Comparison of ENCODE assay signal across 9 mouse cellular contexts in the genomic region with DNA sequence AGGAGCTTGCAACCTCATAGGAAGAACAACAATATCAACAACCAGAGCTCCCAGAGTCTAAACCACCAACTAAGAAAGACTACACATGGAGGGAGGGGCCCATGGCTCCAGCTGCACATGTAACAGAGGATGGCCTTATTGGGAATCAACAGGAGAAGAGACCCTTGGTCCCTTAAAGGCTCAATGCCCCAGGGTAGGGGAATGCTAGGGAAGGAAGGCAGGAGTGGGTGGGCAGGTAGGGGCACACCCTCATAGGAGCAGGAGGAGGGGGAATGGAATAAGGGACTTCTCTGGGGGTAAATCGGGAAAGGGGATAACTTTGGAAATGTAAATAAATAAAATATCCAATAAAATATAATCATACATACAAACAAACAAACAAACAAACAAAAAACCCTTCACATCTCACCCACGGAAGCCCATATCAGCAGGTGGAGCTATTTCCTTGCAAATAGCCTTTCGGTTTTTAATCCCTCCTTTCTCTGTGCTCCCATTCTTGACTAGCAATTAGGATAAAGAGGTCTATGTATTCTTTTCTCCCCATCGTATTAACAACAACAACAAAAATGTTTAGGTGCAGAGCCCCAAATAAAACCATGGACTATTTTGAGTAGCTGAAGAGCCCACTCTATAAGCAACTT. TPM values are rescaled to one million over a fixed set of nuclear protein-coding genes. Genes with fewer than 3 reads are reported as not detected.
DNase-seq lines count a peak whose midpoint lies in the region; ATAC-seq and TF ChIP-seq lines count a peak whose summit lies in the region.
"Had no signal": no experiment of that assay in that cellular context is flagged by ENCODE, and none has a peak within 500 bp of the region (broad histone marks: within the 10 kb centered on the region; RNA-seq: fewer than 3 reads in every experiment).

No protein-coding gene starts in this region.

- H3K27me3 ChIP-seq in liver, postnatal 0 days (ENCODE audit: insufficient read depth, low read length) = no peaks in the 10 kb centered on the region
- H3K27me3 ChIP-seq in lung, postnatal 0 days (replicated peaks; ENCODE audit: insufficient read depth, low read length) = no peaks in the 10 kb centered on the region
- H3K27me3 ChIP-seq: liver, embryonic 13.5 days had no signal

- no peaks in the 10 kb centered on the region for H3K36me3 ChIP-seq in liver, postnatal 0 days (replicated peaks; ENCODE audit: insufficient read depth, low read length)
- no peaks in the 10 kb centered on the region for H3K36me3 ChIP-seq in lung, postnatal 0 days (ENCODE audit: insufficient read depth, low read length)
- H3K36me3 ChIP-seq: liver, embryonic 13.5 days had no signal

- TF ChIP-seq CTCF in liver, postnatal 0 days (IDR thresholded peaks at IDR 0.05; ENCODE audit: low read depth) = peak; percentile 59
- TF ChIP-seq CTCF in lung, postnatal 0 days (IDR thresholded peaks at IDR 0.05) = peak; percentile 76

- H3K4me2 ChIP-seq in liver, postnatal 0 days (ENCODE audit: low read depth, low read length) = no peak overlapping the region
- H3K4me2 ChIP-seq in lung, postnatal 0 days (replicated peaks; ENCODE audit: low read depth, low read length) = no peak overlapping the region
- H3K4me2 ChIP-seq: liver, embryonic 13.5 days had no signal

- no peak for ATAC-seq in liver, postnatal 0 days
- no peak for ATAC-seq in lung, postnatal 0 days

- no peaks in the 10 kb centered on the region for H3K4me1 ChIP-seq in liver, postnatal 0 days (ENCODE audit: insufficient read depth)
- no peaks in the 10 kb centered on the region for H3K4me1 ChIP-seq in lung, postnatal 0 days (ENCODE audit: insufficient read depth, low read depth, low read length)
- H3K4me1 ChIP-seq: liver, embryonic 13.5 days had no signal

- peak; percentile 46 for DNase-seq in adrenal gland, postnatal 10 days
- DNase-seq in adrenal gland, postnatal 4 days (ENCODE audit: low spot score in 2 of 2) = no peak
- no peak for DNase-seq in liver, postnatal 0 days
- DNase-seq in liver = no peak
- peak; percentile 59 to 76 for DNase-seq in heart, postnatal 10 days
- DNase-seq in lung, postnatal 0 days (ENCODE audit: low spot score) = peak; percentile 53
- DNase-seq in frontal cortex, postnatal 25 days (ENCODE audit: low spot score in 2 of 2) = no peak
- DNase-seq in thymus, adult 18-20 months = no peak

- WGBS in liver, postnatal 0 days (ENCODE audit: insufficient replicate concordance) = 51% methylated on average over 4 of the region's 4 CpGs
- WGBS in lung, postnatal 0 days = 53% methylated on average over 4 of the region's 4 CpGs

- H3K4me3 ChIP-seq in liver, postnatal 0 days (ENCODE audit: low read depth, low read length) = no peak overlapping the region
- no peak overlapping the region for H3K4me3 ChIP-seq in lung, postnatal 0 days (ENCODE audit: low read depth, low read length)
- H3K4me3 ChIP-seq: liver, embryonic 13.5 days had no signal

- H3K9me3 ChIP-seq in liver, postnatal 0 days (ENCODE audit: low read length) = no peaks in the 10 kb centered on the region
- H3K9me3 ChIP-seq in lung, postnatal 0 days (ENCODE audit: low read length) = no peaks in the 10 kb centered on the region
- H3K9me3 ChIP-seq: liver, embryonic 13.5 days had no signal

- intact Hi-C loops in heart, postnatal 10 days (cut with DNase I) = loop anchor here (1.0 to 5.0 kb wide), 4 partner anchors 97 to 415 kb away; no protein-coding TSS in a partner anchor

- no peak overlapping the region for H3K9ac ChIP-seq in liver, postnatal 0 days (replicated peaks)
- no peak overlapping the region for H3K9ac ChIP-seq in lung, postnatal 0 days (replicated peaks; ENCODE audit: low read depth)
- H3K9ac ChIP-seq: liver, embryonic 13.5 days had no signal

- TF ChIP-seq EP300 in liver, postnatal 0 days (IDR thresholded peaks at IDR 0.05; ENCODE audit: low read depth) = no peak
- TF ChIP-seq EP300 in lung, postnatal 0 days (IDR thresholded peaks at IDR 0.05) = no peak

- H3K27ac ChIP-seq in liver, postnatal 0 days (ENCODE audit: low read depth) = no peak overlapping the region
- H3K27ac ChIP-seq in lung, postnatal 0 days (ENCODE audit: low read length) = no peak overlapping the region
- H3K27ac ChIP-seq: liver, embryonic 13.5 days had no signal

RNA-seq across cellular contexts. Expression of a gene that starts 42.5 kb away (rescaled TPM):
- total RNA-seq in adrenal gland, postnatal 10 days (2021) = 10 to 100 TPM; 39.4 to 40.1 TPM
- 10 to 100 TPM; 56.7 to 60.1 TPM for total RNA-seq in adrenal gland, postnatal 4 days (2021)
- 62.2 and 72.1 TPM in 2 replicates for polyA plus RNA-seq in liver, postnatal 0 days (2015; fragmentation: Nextera tagmentation; extraction: Ambion mirVana)
- 10 to 100 TPM; 45.9 to 49.2 TPM for total RNA-seq in heart, postnatal 10 days (2021)
- 76.1 and 83.7 TPM in 2 replicates for polyA plus RNA-seq in lung, postnatal 0 days (2015; fragmentation: Nextera tagmentation; extraction: Ambion mirVana)

Comparison
In these comparisons a context has a peak if more than half of its experiments do, and no peak if none do; other contexts are left out.
1. DNase-seq: peak in adrenal gland, postnatal 10 days (single experiment), heart, postnatal 10 days (2 of 2) and lung, postnatal 0 days (single experiment); none in adrenal gland, postnatal 4 days (0 of 2), liver, postnatal 0 days (single experiment), liver (single experiment), frontal cortex, postnatal 25 days (0 of 2) and thymus, adult 18-20 months (0 of 2).